Mouse (Mus musculus): ENCODE results near the gene B230219D22Rik.
"Not testable (repeated sequence)": the region's sequence is repeated elsewhere in the genome, so short reads cannot be mapped to it uniquely, and the experiment has no call there.

The B230219D22Rik gene

GRCm38 (mm10) chr13:55692535-55693242, at the start of gene B230219D22Rik:
B230219D22Rik (plus strand) TSS chr13:55693124.
- in situ Hi-C loops (cut with MboI; ENCODE audit: unreplicated experiment in 2 of 2), result no loop called here

- in situ Hi-C loops (cut with MboI; ENCODE audit: unreplicated experiment in 2 of 2), result loop anchor here in 1 of 2 experiments (25.0 kb wide), 1 partner anchor 232 kb away; the partner anchor contains the start of gene Pfn3
Measured at GRCm38 (mm10) chr13:55644525-55644924, 48.4 kb upstream of the B230219D22Rik start.

GRCm38 (mm10) chr13:55650098-55650497, 42.8 kb upstream of the B230219D22Rik start:
- in situ Hi-C loops (cut with MboI; ENCODE audit: unreplicated experiment in 2 of 2), result loop anchor here in 1 of 2 experiments (25.0 kb wide), 1 partner anchor 787 kb away; the partner anchor contains the start of genes Gm3045 and Slc25a48

- in situ Hi-C loops (cut with MboI; ENCODE audit: unreplicated experiment in 2 of 2), result loop anchor here in 1 of 2 experiments (25.0 kb wide), 1 partner anchor 786 kb away; the partner anchor contains the start of genes Gm3045 and Slc25a48
Measured at GRCm38 (mm10) chr13:55650980-55651379, 41.9 kb upstream of the B230219D22Rik start.

GRCm38 (mm10) chr13:55668550-55668949, 24.4 kb upstream of the B230219D22Rik start:
- in situ Hi-C loops (cut with MboI; ENCODE audit: unreplicated experiment in 2 of 2), result loop anchor here (10.0 to 25.0 kb wide), 2 partner anchors 56 to 769 kb away; partner anchors contain the start of genes Gm3045 (in 1 of the 2), Pcbd2 (in 1 of the 2) and Slc25a48 (in 1 of the 2)

DNA sequence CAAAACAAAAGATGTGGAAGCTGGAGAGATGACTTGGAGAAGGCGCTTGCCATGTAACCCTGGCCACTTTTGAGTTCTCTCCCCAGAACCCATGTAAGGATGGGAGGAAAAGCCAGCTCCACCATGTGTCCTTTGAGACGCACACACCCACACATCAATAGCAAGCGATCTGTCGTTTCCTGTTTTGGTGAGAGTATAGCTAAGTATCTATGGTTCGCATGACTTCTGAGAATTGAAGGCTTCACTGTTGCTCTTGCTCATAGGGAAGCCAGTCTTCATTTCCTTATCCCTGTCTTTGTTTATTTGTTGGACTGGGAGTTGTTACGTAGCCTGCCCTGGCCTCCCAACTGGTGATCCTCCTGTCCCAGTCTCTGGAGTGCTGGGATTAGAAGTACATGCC, 20.2 kb upstream of the B230219D22Rik start:
- in situ Hi-C loops (cut with MboI; ENCODE audit: unreplicated experiment in 2 of 2), result loop anchor here (5.0 to 25.0 kb wide), 3 partner anchors 290 to 765 kb away; partner anchors contain the start of genes Gm3045 (in 1 of the 2) and Slc25a48 (in 1 of the 2)

GRCm38 (mm10) chr13:55677364-55677763, 15.6 kb upstream of the B230219D22Rik start:
- in situ Hi-C loops (cut with MboI; ENCODE audit: unreplicated experiment in 2 of 2), result loop anchor here in 1 of 2 experiments (10.0 kb wide), 1 partner anchor 287 kb away; no protein-coding TSS in a partner anchor

DNA sequence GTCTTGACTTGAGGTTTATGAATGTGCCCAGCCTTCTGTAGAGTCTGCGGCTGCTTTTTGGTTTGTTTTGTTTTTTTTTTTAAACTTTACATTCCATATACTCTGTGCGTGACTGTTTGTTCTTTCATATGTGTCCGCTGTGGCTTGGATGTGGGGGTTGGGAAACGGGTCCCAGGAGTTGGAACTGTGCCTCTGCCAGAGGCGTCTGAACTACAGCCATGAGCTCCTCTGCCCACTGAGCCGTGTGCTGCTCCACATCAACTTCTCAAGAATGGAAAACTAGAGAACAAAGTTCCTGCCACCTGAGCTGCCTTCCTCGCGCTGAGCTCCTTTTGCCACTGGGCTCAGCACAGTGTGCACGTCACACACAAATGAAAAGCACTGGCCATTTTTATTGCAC, 10.7 kb upstream of the B230219D22Rik start:
- in situ Hi-C loops (cut with MboI; ENCODE audit: unreplicated experiment in 2 of 2), result no loop called here

DNA sequence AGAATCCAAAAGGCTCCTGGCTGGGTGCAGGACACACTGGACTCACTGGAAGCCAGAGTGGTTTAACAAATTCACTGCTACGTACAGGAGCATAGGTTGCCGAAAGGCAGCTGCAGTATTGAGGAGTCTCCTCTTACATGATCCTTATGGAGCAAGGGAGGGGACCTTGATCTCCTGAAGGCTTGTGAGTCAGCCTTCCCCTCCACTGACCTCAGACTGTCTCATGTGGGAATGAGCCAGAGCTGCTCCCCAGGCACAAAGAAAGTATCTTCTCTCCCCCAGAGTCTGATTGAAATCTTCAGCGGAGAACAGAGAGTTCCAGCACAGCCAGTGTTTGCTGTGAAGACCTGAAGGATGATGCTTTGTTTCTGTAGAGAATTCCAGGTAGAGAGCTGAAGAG, 9.3 kb upstream of the B230219D22Rik start:
- in situ Hi-C loops (cut with MboI; ENCODE audit: unreplicated experiment in 2 of 2), result no loop called here

DNA sequence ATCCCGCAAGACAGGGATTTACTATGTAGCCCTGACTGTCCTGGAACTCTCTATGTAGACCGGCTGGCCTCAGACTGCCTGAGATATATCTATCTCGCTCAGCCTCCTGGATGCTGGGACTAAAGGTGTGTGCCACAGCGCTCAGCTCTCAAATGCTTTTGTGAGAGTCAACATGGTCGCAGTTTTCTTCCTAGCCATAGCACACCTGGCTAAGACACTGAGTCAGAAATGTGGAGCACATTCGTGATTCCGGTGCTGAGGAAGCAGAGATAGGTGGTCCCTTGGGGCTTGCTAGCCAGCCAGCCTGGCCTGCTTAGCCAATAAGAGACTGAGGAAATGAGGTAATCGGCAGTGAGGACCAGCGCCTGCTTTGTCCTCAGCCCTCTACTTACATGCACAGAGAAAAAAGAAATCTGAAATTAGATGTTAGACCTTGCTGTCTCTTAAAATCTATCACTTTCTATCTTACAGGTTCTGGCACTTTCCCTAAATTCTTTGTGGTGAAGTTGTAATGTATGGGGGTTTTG, 6.8 kb upstream of the B230219D22Rik start:
- in situ Hi-C loops (cut with MboI; ENCODE audit: unreplicated experiment in 2 of 2), result no loop called here

GRCm38 (mm10) chr13:55687927-55688602, 4.9 kb upstream of the B230219D22Rik start:
- in situ Hi-C loops (cut with MboI; ENCODE audit: unreplicated experiment in 2 of 2), result no loop called here

DNA sequence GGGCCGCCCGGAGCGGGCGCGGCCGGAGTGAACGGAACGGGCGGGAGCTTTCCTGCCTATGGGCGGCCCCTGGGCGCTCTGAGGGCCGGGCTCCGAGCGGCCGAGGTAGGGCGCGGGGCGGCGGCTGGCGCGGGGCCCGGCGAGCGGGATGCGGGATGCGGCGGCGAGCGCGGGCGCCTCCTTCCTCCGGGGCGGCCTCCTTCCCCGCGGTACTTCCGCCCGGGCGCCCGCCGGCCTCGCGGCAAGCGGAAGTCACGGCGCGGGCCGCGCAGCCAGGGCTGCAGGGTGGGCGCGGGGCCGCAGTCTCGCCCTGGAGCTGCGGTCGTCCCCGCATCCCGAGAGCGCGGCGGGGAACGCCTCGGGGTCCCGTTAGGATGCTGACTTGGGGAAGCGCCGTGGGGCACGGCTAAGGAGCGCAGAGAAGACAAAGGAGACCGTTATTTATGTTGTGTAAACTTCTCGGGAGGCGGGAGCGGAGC, 358 bp downstream of the B230219D22Rik start:
- in situ Hi-C loops (cut with MboI; ENCODE audit: unreplicated experiment in 2 of 2), result no loop called here

GRCm38 (mm10) chr13:55694110-55694509, 1.2 kb downstream of the B230219D22Rik start:
- in situ Hi-C loops (cut with MboI; ENCODE audit: unreplicated experiment in 2 of 2), result no loop called here

DNA sequence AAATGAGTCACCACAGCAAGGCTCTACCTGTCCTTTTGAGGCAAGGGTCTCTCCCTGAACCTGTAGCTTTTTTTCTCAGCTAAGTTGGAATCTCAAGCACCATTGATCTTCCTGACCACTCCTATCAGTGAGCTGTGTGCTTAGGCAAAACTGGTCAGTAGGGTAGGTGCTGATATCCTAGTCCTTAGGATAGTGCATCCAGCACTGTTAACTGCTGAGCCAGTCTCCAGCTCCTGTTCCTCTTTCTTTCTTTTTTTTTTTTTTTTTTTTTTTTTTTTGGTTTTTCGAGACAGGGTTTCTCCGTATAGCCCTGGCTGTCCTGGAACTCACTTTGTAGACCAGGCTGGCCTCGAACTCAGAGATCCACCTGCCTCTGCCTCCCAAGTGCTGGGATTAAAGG, 3.1 kb downstream of the B230219D22Rik start:
- in situ Hi-C loops (cut with MboI; ENCODE audit: unreplicated experiment in 2 of 2), result not testable (repeated sequence)

DNA sequence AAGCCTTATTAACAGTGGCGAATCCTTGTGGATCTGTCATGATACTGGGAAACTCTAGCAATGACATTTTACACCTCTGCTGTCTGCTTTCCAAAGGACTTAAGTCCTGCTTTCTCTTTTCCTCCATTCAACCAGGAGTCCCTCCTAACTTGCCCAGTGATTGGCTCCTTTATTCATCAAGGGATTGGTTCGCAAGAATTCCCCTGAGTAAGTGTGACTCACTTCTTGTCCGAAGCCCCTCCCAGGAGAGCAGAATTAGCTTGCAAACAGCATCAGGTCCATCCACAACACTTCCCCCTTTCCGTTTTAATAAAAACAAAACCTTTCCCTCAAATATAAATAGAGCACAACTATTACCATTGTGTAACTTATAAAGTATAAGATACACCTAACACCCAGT, 11.4 kb downstream of the B230219D22Rik start:
- in situ Hi-C loops (cut with MboI; ENCODE audit: unreplicated experiment in 2 of 2), result no loop called here

DNA sequence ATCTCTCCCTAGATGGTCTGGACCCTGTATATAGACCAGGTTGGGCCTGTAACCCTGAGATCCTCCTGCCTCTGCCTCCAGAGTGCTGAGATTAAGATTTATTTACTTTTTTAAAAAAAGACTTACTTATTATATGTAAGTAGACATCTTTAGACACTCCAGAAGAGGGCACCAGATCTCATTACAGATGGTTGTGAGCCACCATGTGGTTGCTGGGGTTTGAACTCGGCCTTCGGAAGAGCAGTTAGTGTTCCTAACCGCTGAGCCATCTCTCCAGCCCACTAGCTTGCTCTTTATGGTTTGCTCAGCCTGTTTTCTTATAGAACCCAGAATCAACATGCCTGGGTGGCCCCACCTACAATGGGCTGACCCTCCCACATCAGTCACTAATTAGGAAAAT, 19.9 kb downstream of the B230219D22Rik start:
- in situ Hi-C loops (cut with MboI; ENCODE audit: unreplicated experiment in 2 of 2), result no loop called here

GRCm38 (mm10) chr13:55714501-55715166, 21.7 kb downstream of the B230219D22Rik start, which contains the start of gene Txndc15:
Txndc15 (plus strand) TSS chr13:55714650.
- in situ Hi-C loops (cut with MboI; ENCODE audit: unreplicated experiment in 2 of 2), result no loop called here

DNA sequence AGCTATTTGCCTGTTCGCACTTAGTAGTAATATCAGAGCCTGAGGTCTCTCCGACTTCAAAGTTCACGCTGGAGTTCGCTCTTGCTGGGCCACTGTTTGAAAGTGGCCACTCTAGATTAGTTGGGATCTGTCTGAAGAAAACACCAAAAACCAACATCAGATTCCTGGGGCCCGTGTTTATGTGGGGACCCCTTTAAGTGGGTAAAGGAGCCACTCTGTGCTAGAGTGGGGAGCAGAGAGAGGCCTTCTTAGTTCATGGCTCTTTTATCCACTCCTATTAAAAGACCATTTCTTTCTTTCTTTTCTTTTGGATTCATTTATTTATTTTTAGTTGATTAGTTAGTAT, 22.2 kb downstream of the B230219D22Rik start:
- in situ Hi-C loops (cut with MboI; ENCODE audit: unreplicated experiment in 2 of 2), result no loop called here

DNA sequence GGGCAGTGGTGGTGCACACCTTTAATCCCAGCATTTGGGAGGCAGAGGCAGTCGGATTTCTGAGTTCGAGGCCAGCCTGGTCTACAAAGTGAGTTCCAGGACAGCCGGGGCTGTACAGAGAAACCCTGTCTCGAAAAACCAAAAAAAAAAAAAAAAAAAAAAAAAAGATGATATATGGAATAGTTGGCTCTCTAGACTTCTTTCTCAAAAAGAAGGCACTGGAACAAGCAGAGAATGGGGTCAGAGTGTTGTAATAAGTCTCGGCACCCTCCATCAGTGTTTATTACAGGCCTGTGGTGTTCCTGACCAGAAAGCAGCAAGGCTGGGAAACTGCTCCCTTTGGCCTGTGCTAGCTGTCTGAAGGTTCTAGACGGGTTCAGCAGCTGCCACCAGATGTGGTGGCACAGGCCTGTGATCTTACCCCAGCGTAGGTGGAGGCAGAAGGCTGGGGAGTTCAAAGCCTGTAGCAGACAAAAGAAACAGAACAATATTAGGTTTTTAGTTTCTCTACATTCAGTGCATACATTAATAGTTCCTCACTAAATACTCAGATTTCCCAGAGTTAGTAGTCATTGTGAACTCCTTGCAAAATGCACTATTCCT, 23.1 kb downstream of the B230219D22Rik start:
- in situ Hi-C loops (cut with MboI; ENCODE audit: unreplicated experiment in 2 of 2), result no loop called here

DNA sequence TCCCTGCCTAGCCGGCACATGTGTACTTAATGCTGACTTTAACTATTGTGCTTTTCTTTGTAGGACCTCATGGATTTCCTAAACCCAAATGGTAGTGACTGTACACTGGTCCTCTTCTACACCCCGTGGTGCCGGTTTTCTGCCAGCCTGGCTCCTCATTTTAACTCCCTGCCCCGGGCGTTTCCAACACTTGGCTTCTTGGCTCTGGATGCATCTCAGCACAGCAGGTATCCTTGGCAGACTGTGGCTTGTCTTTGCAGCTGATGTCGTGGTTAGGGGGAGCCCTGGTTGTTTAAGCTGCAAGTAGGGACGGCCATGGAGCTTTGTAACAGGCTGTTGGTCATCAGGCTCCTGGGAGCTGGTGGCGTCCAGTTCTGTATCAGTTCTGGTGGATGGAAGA, 28.6 kb downstream of the B230219D22Rik start:
- in situ Hi-C loops (cut with MboI; ENCODE audit: unreplicated experiment in 2 of 2), result loop anchor here (10.0 kb wide), 2 partner anchors 57 to 243 kb away; no protein-coding TSS in a partner anchor
